Mouse (Mus musculus): ENCODE data around the gene Vmn1r62. TPM values are rescaled to one million over a fixed set of nuclear protein-coding genes. Genes with fewer than 3 reads are reported as not detected.
"Not testable (repeated sequence)": the region's sequence is repeated elsewhere in the genome, so short reads cannot be mapped to it uniquely, and the experiment has no call there.

The Vmn1r62 gene
- not detected for total RNA-seq (2021)
- long read RNA-seq, experiment 1 = 0 reads
- long read RNA-seq, experiment 2 = 0 reads

- not testable (repeated sequence) for DNase-seq
Measured at GRCm38 (mm10) chr7:5673331-5673730, at the start of gene Vmn1r62. Gene Vmn1r62, plus strand, starts transcription at chr7:5673631.

Other genes with a start within 250 kb of the Vmn1r62 start
- gene Vmn1r59, start 216.9 kb upstream of the Vmn1r62 start, total RNA-seq (2021) = not detected
- gene Vmn2r28, start 179.7 kb upstream of the Vmn1r62 start, total RNA-seq (2021) = not detected
- gene Vmn1r60, start 126.3 kb upstream of the Vmn1r62 start, total RNA-seq (2021) = not detected
- gene Vmn1r61, start 60.3 kb upstream of the Vmn1r62 start, total RNA-seq (2021) = not detected
- gene Vmn1r63, start 131.8 kb downstream of the Vmn1r62 start, total RNA-seq (2021) = not detected
- gene Vmn1r64, start 210.9 kb downstream of the Vmn1r62 start, total RNA-seq (2021) = not detected